Comparison of ENCODE assay signal across 9 mouse cellular contexts in genomic region chr12:52006633-52006994, GRCm38 (mm10). TPM values are rescaled to one million over a fixed set of nuclear protein-coding genes. Genes with fewer than 3 reads are reported as not detected.
DNase-seq lines count a peak whose midpoint lies in the region; ATAC-seq and TF ChIP-seq lines count a peak whose summit lies in the region.
"Had no signal": no experiment of that assay in that cellular context is flagged by ENCODE, and none has a peak within 500 bp of the region (broad histone marks: within the 10 kb centered on the region; RNA-seq: fewer than 3 reads in every experiment).

No protein-coding gene starts in this region.

- peaks cover 5% of the 10 kb centered on the region; the same call in 1 of the 2 replicates for H3K79me2 ChIP-seq in MEL (ENCODE audit: control insufficient read depth, insufficient read depth, low read length, poor library complexity)

- TF ChIP-seq CTCF in MEL (IDR thresholded peaks at IDR 0.05 in 2 of 3, conservative IDR thresholded peaks at IDR 0.05 in 1 of 3; ENCODE audit: control insufficient read depth in 1 of 3, insufficient read depth in 1 of 3, low read depth in 2 of 3, low read length in 3 of 3, poor library complexity in 1 of 3, severe bottlenecking in 1 of 3) = no peak

- TF ChIP-seq EP300 in MEL (IDR thresholded peaks at IDR 0.05; ENCODE audit: low read depth in 1 of 2, low read length in 2 of 2) = no peak

- no peaks in the 10 kb centered on the region for H3K9me3 ChIP-seq in heart, embryonic 12.5 days (replicated peaks)
- H3K9me3 ChIP-seq in MEL (replicated peaks; ENCODE audit: insufficient read depth, low read length) = no peaks in the 10 kb centered on the region
- H3K9me3 ChIP-seq in hindbrain, embryonic 10.5 days = no peaks in the 10 kb centered on the region
- peaks cover 4% of the 10 kb centered on the region; the same call in 1 of the 2 replicates for H3K9me3 ChIP-seq in megakaryocyte, embryonic 14.5 days

- no peaks in the 10 kb centered on the region for H3K4me1 ChIP-seq in heart, embryonic 12.5 days (replicated peaks)
- H3K4me1 ChIP-seq in MEL (ENCODE audit: control insufficient read depth in 1 of 2, insufficient read depth in 2 of 2, low read length in 2 of 2) = peaks cover 9 to 15% of the 10 kb centered on the region in 2 experiments
- H3K4me1 ChIP-seq in hindbrain, embryonic 10.5 days (replicated peaks) = peaks cover 18% of the 10 kb centered on the region
- H3K4me1 ChIP-seq in megakaryocyte, embryonic 14.5 days = peaks cover 53% of the 10 kb centered on the region

- no peak for TF ChIP-seq RAD21 in MEL (IDR thresholded peaks at IDR 0.05; ENCODE audit: low read depth, low read length)

- no peak overlapping the region for H3K27ac ChIP-seq in heart, embryonic 12.5 days (ENCODE audit: poor library complexity, severe bottlenecking)
- H3K27ac ChIP-seq in MEL (ENCODE audit: control insufficient read depth, low read depth, low read length) = no peak overlapping the region
- peak overlapping the region; percentile 87 for H3K27ac ChIP-seq in hindbrain, embryonic 10.5 days

- TF ChIP-seq POLR2A in MEL (IDR thresholded peaks at IDR 0.05; ENCODE audit: control insufficient read depth in 1 of 2, insufficient read depth in 1 of 2, low read depth in 1 of 2, low read length in 2 of 2, poor library complexity in 1 of 2) = no peak; a peak in 1 of 4 replicates

- no peaks in the 10 kb centered on the region for H3K27me3 ChIP-seq in heart, embryonic 12.5 days (replicated peaks)
- H3K27me3 ChIP-seq in MEL (ENCODE audit: control insufficient read depth in 1 of 2, insufficient read depth in 2 of 2, low read length in 2 of 2) = no peaks in the 10 kb centered on the region
- H3K27me3 ChIP-seq in hindbrain, embryonic 10.5 days (ENCODE audit: insufficient read depth, poor library complexity, severe bottlenecking) = no peaks in the 10 kb centered on the region
- H3K27me3 ChIP-seq in megakaryocyte, embryonic 14.5 days (replicated peaks) = no peaks in the 10 kb centered on the region

- intact Hi-C loops in heart, postnatal 14 days (cut with DNase I) = loop anchor here (5.0 to 10.0 kb wide), 2 partner anchors 182 to 891 kb away; partner anchors contain the start of gene Hectd1

- peak; percentile 63 for ATAC-seq in heart, embryonic 12.5 days (ENCODE audit: insufficient number of reproducible peaks, low FRiP score)
- ATAC-seq in activated CD4-positive, CD25-positive, alpha-beta regulatory T cell, adult 4 months = no peak

- H3K4me2 ChIP-seq in heart, embryonic 12.5 days = peak overlapping the region; percentile 69

- H3K4me3 ChIP-seq in heart, embryonic 12.5 days = peak overlapping the region; percentile 74
- peak overlapping the region; percentile 74 to 87; a peak in 3 of 4 replicates for H3K4me3 ChIP-seq in MEL (ENCODE audit: control insufficient read depth in 1 of 2, insufficient read depth in 1 of 2, low read depth in 2 of 2, low read length in 2 of 2)
- H3K4me3 ChIP-seq in hindbrain, embryonic 10.5 days = peak overlapping the region; percentile 60
- peak overlapping the region; percentile 94 for H3K4me3 ChIP-seq in megakaryocyte, embryonic 14.5 days (replicated peaks)

- H3K36me3 ChIP-seq in heart, embryonic 12.5 days = peaks cover 4% of the 10 kb centered on the region; the same call in 1 of the 2 replicates
- peaks cover 0 to 19% of the 10 kb centered on the region in 2 experiments; a peak in 2 of 4 replicates for H3K36me3 ChIP-seq in MEL (ENCODE audit: control insufficient read depth in 1 of 2, insufficient read depth in 2 of 2, low read length in 2 of 2)
- peaks cover 8% of the 10 kb centered on the region; the same call in 1 of the 2 replicates for H3K36me3 ChIP-seq in hindbrain, embryonic 10.5 days
- peaks cover 24% of the 10 kb centered on the region for H3K36me3 ChIP-seq in megakaryocyte, embryonic 14.5 days (replicated peaks; ENCODE audit: low read length)

- 42% methylated on average over 5 of the region's 5 CpGs for WGBS in heart, embryonic 12.5 days
- 49% methylated on average over 5 of the region's 5 CpGs for whole genome bisulfite sequencing in hindbrain, embryonic 10.5 days

- DNase-seq in heart, postnatal 14 days = no peak
- DNase-seq in MEL (ENCODE audit: low read depth, low spot score) = no peak
- no peak for DNase-seq in hindbrain, embryonic 10.5 days (ENCODE audit: low spot score)
- no peak for DNase-seq in cerebellum, postnatal 25 days
- no peak for DNase-seq in left cerebral cortex, adult 18-20 months (ENCODE audit: low spot score in 2 of 2)

- H3K9ac ChIP-seq in heart, embryonic 12.5 days = peak overlapping the region; percentile 77; the same call in 1 of the 2 replicates
- H3K9ac ChIP-seq in MEL (ENCODE audit: control insufficient read depth, low read depth, low read length, poor library complexity, severe bottlenecking) = peak overlapping the region; percentile 41

TF ChIP-seq in MEL, 35 proteins besides CTCF, POLR2A, EP300 and RAD21:
- no peak for TF ChIP-seq POLR2AphosphoS2 (IDR thresholded peaks at IDR 0.05; ENCODE audit: low read length)
- no peak for TF ChIP-seq NELFE (IDR thresholded peaks at IDR 0.05; ENCODE audit: low read depth, low read length)
- TF ChIP-seq ELF1 (IDR thresholded peaks at IDR 0.05; ENCODE audit: low read depth, low read length) = no peak
- TF ChIP-seq TBP (IDR thresholded peaks at IDR 0.05; ENCODE audit: low read depth, low read length) = no peak
- no peak for TF ChIP-seq USF2 (IDR thresholded peaks at IDR 0.05; ENCODE audit: borderline replicate concordance in 1 of 2, insufficient read depth in 1 of 2, low read depth in 1 of 2, low read length in 2 of 2)
- TF ChIP-seq NRF1 (IDR thresholded peaks at IDR 0.05; ENCODE audit: insufficient read depth, low read depth, low read length, poor library complexity, severe bottlenecking) = no peak
- TF ChIP-seq KAT2A (conservative IDR thresholded peaks at IDR 0.05; ENCODE audit: low read depth, low read length) = no peak
- TF ChIP-seq E2F4 (IDR thresholded peaks at IDR 0.05; ENCODE audit: borderline replicate concordance, low read depth, low read length) = no peak
- no peak for TF ChIP-seq BHLHE40 (IDR thresholded peaks at IDR 0.05; ENCODE audit: borderline replicate concordance, low read depth, low read length)
- no peak for TF ChIP-seq TAL1 (IDR thresholded peaks at IDR 0.05; ENCODE audit: low read length)
- no peak for TF ChIP-seq MAX (IDR thresholded peaks at IDR 0.05; ENCODE audit: low read length)
- TF ChIP-seq HCFC1 (IDR thresholded peaks at IDR 0.05; ENCODE audit: low read depth, low read length) = no peak

RNA-seq across cellular contexts. Expression of gene Dtd2, which starts 0.3 kb away (rescaled TPM):
- 15.8 and 16.7 TPM in 2 replicates for polyA plus RNA-seq in heart, embryonic 12.5 days (2016; fragmentation: Nextera tagmentation; extraction: Ambion mirVana)
- 1 to 10 TPM; 5.0 TPM for total RNA-seq in heart, postnatal 14 days (2021)
- total RNA-seq in MEL (2012; rRNA removed) = 15.5 and 16.1 TPM in 2 replicates
- polyA plus RNA-seq in MEL (2012; ENCODE audit: insufficient read depth in 1 of 2, insufficient read length in 2 of 2, low read depth in 1 of 2, low replicate concordance in 2 of 2, missing spikeins in 1 of 2) = 10 to 100 TPM in 1 of 2 experiments, not detected in 1; 22.4 TPM
- polyA plus RNA-seq in hindbrain, embryonic 10.5 days (2016; fragmentation: Nextera tagmentation; extraction: Ambion mirVana) = 24.3 and 25.9 TPM in 2 replicates
- polyA plus RNA-seq in megakaryocyte, embryonic 14.5 days (2012; ENCODE audit: insufficient read depth, low replicate concordance) = 5.4 and 7.3 TPM in 2 replicates
- 10 to 100 TPM; 12.8 to 17.3 TPM for polyA plus RNA-seq in activated CD4-positive, CD25-positive, alpha-beta regulatory T cell, adult 4 months (2017; shearing (Covaris generic))
- 10 to 100 TPM in 1 of 2 experiments, 1 to 10 TPM in 1; 8.9 to 12.1 TPM for total RNA-seq in left cerebral cortex, adult 18-20 months (2021)

RNA-seq across cellular contexts. Expression of gene Gpr33, which starts 21.2 kb away (rescaled TPM):
- polyA plus RNA-seq in heart, embryonic 12.5 days (2016; fragmentation: Nextera tagmentation; extraction: Ambion mirVana) = not detected in 2 replicates
- not detected for total RNA-seq in heart, postnatal 14 days (2021)
- not detected in 2 replicates for total RNA-seq in MEL (2012; rRNA removed)
- polyA plus RNA-seq in MEL (2012; ENCODE audit: insufficient read depth in 1 of 2, insufficient read length in 2 of 2, low read depth in 1 of 2, low replicate concordance in 2 of 2, missing spikeins in 1 of 2) = not detected
- polyA plus RNA-seq in hindbrain, embryonic 10.5 days (2016; fragmentation: Nextera tagmentation; extraction: Ambion mirVana) = not detected in 2 replicates
- polyA plus RNA-seq in megakaryocyte, embryonic 14.5 days (2012; ENCODE audit: insufficient read depth, low replicate concordance) = not detected in 2 replicates
- polyA plus RNA-seq in activated CD4-positive, CD25-positive, alpha-beta regulatory T cell, adult 4 months (2017; shearing (Covaris generic)) = not detected
- total RNA-seq in left cerebral cortex, adult 18-20 months (2021) = not detected
- total RNA-seq: neutrophil, adult 5-6 weeks had no signal

RNA-seq across cellular contexts. Expression of gene Heatr5a, which starts 35.5 kb away (rescaled TPM):
- 13.3 and 15.5 TPM in 2 replicates for polyA plus RNA-seq in heart, embryonic 12.5 days (2016; fragmentation: Nextera tagmentation; extraction: Ambion mirVana)
- 10 to 100 TPM; 18.0 to 19.8 TPM for total RNA-seq in heart, postnatal 14 days (2021)
- total RNA-seq in MEL (2012; rRNA removed) = 41.2 and 46.2 TPM in 2 replicates
- polyA plus RNA-seq in MEL (2012; ENCODE audit: insufficient read depth in 1 of 2, insufficient read length in 2 of 2, low read depth in 1 of 2, low replicate concordance in 2 of 2, missing spikeins in 1 of 2) = 10 to 100 TPM; 70.4 to 70.5 TPM
- 10.1 and 12.0 TPM in 2 replicates for polyA plus RNA-seq in hindbrain, embryonic 10.5 days (2016; fragmentation: Nextera tagmentation; extraction: Ambion mirVana)
- 2.8 and 3.5 TPM in 2 replicates for polyA plus RNA-seq in megakaryocyte, embryonic 14.5 days (2012; ENCODE audit: insufficient read depth, low replicate concordance)
- 10 to 100 TPM in 1 of 2 experiments, 1 to 10 TPM in 1; 7.5 to 12.2 TPM for polyA plus RNA-seq in activated CD4-positive, CD25-positive, alpha-beta regulatory T cell, adult 4 months (2017; shearing (Covaris generic))
- 1 to 10 TPM; 7.6 to 7.8 TPM for total RNA-seq in left cerebral cortex, adult 18-20 months (2021)
